Mouse (Mus musculus): ENCODE measurements around the gene Bex3. TPM values are rescaled to one million over a fixed set of nuclear protein-coding genes. Genes with fewer than 3 reads are reported as not detected.
"Not testable (repeated sequence)": the region's sequence is repeated elsewhere in the genome, so short reads cannot be mapped to it uniquely, and the experiment has no call there.

The Bex3 gene
- polyA plus RNA-seq (2012; rRNA removed), result 584 and 646 TPM in 2 replicates

- DNase-seq (ENCODE audit: extremely low spot score in 1 of 2, low spot score in 1 of 2), result peak; percentile 4 to 51
These were observed at the start of gene Bex3 for GRCm38 (mm10) chrX:136269743-136270392. Gene Bex3, plus strand, starts transcription at chrX:136270253.

DNA sequence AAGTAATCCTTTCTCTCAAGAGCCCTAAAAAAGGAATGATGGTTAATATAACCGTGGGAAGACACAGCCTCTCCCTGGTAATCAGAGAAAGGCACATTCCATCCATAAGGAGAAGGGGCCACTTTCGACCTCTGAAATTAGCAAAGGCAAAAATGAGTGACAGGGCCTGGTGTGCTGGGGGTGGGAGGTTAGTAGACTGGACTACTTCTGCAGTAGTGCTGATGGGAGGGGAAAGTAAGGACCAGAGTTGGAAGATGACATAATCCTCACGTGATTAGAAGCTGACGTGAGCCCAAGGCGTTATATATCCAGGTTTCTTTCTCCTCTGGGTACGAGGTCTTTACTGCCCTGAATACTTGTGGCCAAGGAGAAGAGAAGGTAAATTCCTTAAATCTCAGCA lies 46.3 kb upstream of the Bex3 start:
- no peak for DNase-seq (ENCODE audit: extremely low spot score in 1 of 2, low spot score in 1 of 2)

DNA sequence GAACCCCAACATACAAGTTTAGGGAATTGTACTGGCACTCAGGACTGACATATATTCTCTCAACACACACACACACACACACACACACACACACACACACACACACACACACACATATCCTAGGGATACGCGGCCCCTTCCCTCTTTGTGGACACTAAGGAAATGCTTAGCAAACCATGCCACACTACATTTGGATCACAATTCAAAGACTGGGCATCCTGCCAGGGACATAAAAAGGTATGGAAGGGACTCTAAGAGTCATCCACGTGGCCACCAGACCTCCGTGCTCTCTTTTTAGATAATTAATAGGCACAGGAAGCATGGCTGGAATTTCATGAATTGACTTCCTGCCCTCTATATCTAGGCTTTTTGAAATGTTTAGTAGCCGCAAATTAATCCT lies 42.3 kb upstream of the Bex3 start:
- no peak for DNase-seq (ENCODE audit: extremely low spot score in 1 of 2, low spot score in 1 of 2)

DNA sequence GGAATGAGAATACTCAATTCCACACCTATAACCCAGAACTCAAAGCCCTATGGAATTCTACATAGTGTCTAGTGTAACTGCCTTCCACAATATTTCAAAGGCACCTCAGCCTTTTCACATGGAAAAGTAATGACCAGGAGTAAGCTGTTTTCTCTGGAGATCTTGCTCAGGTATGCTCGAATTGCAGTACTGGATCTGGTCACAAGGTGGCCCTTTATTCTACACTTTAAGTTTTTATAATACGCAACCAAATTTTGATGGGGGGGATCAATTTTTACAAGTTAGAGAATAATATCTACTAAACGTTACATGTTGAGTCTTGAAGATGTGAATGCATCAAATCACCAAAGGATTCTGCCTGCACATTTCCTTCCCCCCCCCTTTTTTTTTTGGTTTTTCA lies 31.9 kb upstream of the Bex3 start:
- DNase-seq (ENCODE audit: extremely low spot score in 1 of 2, low spot score in 1 of 2), result peak in 1 of 2 experiments; percentile 69

- no peak for DNase-seq (ENCODE audit: extremely low spot score in 1 of 2, low spot score in 1 of 2)
These were observed 26.9 kb upstream of the Bex3 start for GRCm38 (mm10) chrX:136243181-136243580.

GRCm38 (mm10) chrX:136244574-136245229 lies 25.4 kb upstream of the Bex3 start, which contains the start of gene Tceal9:
Gene Tceal9, plus strand, starts transcription at chrX:136245079.
- DNase-seq (ENCODE audit: extremely low spot score in 1 of 2, low spot score in 1 of 2), result peak; percentile 40 to 74

DNA sequence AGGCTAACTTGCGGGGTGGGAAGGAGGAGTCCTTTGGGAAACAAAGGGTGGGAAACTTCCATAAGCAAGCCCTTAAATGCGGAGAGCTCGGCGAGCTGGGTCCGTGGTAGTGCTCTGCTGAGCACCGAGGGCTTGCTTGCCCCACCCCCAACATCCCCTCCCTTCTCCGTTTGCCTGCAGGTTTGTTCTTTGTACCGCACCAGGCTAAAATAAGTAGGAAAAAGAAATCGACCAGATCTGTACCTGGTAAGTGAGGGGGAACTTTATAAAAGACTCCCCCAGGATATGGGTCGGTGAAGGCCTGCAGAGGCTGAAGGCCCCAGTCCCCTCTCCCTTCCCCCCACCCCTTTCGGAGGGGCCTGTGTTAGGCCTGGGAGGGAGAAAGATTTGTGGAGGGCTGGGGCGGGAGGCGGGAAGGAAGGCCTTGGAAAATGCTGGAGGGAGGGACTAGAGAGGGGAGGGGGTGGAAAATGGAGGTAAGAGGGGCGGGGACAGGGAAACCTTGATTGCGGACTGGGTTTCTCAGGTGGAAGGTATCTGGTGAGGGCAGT lies 24.5 kb upstream of the Bex3 start:
- DNase-seq (ENCODE audit: extremely low spot score in 1 of 2, low spot score in 1 of 2), result no peak

DNA sequence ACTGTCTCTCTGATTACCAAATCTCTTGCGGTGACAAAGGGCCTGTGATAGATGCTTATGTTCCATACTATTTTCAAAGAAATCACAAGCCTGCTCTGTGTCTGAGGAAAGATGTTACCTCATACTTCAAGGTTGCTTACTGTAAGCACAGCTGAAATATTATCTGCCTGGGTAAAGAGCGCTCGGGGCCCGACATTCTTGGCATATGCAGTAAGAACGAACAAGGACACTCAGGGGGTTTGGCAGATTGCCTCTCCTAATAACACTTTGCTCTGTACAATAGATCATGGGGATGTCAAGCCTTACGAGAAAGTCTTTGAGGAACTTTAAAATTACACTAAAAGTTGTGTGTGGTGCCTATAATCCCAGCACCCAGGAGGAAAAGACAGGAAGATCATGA lies 21.2 kb upstream of the Bex3 start:
- no peak for DNase-seq (ENCODE audit: extremely low spot score in 1 of 2, low spot score in 1 of 2)

DNA sequence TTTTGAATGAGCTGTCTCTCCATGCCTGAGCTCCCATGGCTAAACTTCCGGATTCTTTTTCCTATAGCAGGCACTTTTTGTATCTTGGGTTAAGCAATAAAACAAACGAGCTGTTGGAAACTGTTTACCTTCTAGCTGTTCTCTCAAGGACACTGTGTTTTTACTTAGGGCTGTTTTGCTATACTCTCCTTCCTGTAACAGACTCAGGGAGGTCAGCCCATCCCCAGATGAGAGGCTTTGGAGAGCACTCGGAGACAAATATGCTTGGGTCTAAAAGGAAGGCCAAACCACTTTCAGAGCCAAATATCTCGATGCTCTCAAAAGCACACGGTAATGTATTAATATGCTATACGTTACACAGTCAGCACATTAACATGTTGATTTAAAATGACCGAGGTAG lies 20.4 kb upstream of the Bex3 start:
- DNase-seq (ENCODE audit: extremely low spot score in 1 of 2, low spot score in 1 of 2), result no peak

GRCm38 (mm10) chrX:136252023-136252729 lies 17.9 kb upstream of the Bex3 start:
- no peak for DNase-seq (ENCODE audit: extremely low spot score in 1 of 2, low spot score in 1 of 2)

GRCm38 (mm10) chrX:136267720-136268119 lies 2.3 kb upstream of the Bex3 start:
- no peak for DNase-seq (ENCODE audit: extremely low spot score in 1 of 2, low spot score in 1 of 2)

- no peak for DNase-seq (ENCODE audit: extremely low spot score in 1 of 2, low spot score in 1 of 2)
These were observed 1.9 kb upstream of the Bex3 start for GRCm38 (mm10) chrX:136268173-136268572.

DNA sequence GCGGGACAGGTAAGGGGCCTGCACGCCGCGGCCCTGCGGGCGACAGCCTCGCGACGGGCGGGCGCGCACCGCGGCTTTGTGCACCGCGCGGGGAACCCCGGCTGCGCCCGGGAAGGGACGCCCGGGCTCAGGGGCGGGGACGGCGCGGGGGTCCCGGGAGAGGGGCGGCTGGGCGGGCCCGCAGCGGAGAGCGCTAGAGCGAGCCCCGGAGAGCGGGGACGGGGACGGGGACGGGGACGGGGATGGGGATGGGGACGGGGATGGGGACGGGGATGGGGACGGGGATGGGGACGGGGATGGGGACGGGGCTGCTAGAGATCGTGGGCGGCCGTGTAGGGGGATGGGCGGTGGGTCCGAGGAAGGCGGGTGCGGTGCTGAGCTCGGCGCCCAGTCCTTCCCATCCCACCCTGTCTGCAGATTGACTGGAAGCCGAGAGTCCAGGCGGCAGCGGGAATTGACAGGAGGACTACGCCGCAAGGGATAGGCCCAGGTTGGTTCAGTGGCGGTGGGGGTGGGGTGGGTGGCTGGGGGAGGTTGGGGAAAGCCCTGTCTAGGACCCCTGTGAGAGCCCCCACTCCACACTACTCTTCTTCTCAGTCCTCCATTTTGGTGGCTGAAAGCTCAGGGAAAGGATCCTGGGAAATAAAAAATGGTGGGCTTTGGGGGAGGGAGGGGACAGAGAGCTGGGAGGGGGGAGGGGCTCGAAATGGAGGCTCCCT lies 499 bp downstream of the Bex3 start:
- DNase-seq (ENCODE audit: extremely low spot score in 1 of 2, low spot score in 1 of 2), result not testable (repeated sequence)

GRCm38 (mm10) chrX:136274542-136274941 lies 4.5 kb downstream of the Bex3 start:
- no peak for DNase-seq (ENCODE audit: extremely low spot score in 1 of 2, low spot score in 1 of 2)

- DNase-seq (ENCODE audit: extremely low spot score in 1 of 2, low spot score in 1 of 2), result no peak
These were observed 5.3 kb downstream of the Bex3 start for GRCm38 (mm10) chrX:136275386-136275785.

DNA sequence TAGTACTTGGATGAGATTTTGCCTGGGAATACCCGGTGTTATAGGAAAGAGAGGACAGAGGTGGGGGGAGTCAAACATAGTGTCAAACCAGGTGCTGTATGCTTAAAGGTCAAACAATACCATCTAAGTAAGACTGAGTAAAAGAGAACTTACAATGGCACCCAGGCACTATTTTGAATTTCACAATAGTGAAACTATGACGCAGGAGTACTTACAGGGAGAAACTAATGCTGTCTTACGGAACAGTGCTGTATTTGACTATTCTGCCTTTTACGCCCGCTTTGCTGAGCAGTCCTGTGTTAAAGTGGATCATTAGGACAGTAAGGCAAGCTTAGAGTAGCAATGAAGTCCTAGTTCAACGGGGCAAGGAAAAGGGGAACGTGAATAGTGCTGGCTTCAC lies 7.5 kb downstream of the Bex3 start:
- DNase-seq (ENCODE audit: extremely low spot score in 1 of 2, low spot score in 1 of 2), result no peak

DNA sequence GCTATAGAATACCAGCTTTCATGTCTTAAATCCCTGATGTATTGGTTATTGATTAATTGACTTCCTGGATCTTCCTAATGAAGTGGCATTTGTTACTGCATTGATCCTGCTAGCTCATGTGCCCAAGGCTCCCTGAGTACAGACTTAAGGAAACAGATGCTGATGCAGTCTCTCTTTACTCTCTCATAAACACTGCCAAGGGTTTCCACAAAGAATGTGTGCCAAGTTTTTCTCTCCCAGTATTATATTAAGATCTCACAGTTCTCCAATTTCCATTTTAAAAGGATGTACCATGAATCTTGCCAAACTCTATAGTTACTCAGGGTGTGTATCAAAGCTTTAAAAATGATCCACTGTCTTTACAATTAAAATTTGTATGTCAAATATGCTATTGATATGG lies 8.3 kb downstream of the Bex3 start:
- DNase-seq (ENCODE audit: extremely low spot score in 1 of 2, low spot score in 1 of 2), result peak in 1 of 2 experiments; percentile 23

- DNase-seq (ENCODE audit: extremely low spot score in 1 of 2, low spot score in 1 of 2), result peak; percentile 17 to 30
These were observed 9.4 kb downstream of the Bex3 start for GRCm38 (mm10) chrX:136279410-136279809.

DNA sequence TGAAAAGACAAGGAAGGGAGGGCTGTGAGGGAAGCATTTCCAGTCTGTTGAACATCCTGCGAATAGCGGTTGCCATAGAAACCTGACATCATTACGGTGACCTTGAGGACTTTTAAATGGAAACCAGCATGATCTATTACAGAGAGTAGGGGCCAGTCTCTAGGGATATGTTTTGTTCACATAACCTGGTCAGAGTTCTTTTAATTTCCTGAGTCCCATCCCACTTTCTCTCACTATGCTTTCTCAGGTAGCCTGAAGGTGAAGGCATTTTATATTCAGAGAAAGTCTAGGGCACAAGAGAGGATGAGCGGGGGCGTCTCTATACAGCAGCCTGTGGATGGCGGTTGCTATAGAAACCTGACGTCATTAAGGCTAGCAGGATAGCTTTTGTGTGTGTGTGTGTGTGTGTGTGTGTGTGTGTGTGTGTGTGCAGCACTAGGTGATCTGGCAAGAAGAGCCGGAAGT lies 20.8 kb downstream of the Bex3 start:
- DNase-seq (ENCODE audit: extremely low spot score in 1 of 2, low spot score in 1 of 2), result peak; percentile 47 to 74

DNA sequence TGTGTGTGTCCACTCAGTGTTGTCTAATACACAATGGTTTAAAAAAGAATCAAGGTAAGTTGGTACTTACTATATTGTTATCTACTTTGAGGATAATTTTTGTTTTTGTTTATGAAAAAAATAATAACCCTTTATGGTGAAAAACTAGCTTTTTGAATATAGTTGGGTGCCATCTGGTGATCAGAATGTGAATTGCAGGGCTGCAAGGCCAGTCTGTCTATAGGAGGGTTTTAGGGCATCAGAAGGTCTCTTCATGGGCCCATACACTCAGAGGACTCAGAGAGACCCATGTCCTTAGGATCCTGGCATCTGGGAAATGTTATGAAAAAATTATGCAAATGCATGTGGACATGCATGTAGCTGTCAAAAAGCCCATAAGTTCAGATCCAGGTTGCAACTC lies 34.2 kb downstream of the Bex3 start:
- DNase-seq (ENCODE audit: extremely low spot score in 1 of 2, low spot score in 1 of 2), result peak in 1 of 2 experiments; percentile 69

GRCm38 (mm10) chrX:136306196-136306595 lies 36.1 kb downstream of the Bex3 start:
- DNase-seq (ENCODE audit: extremely low spot score in 1 of 2, low spot score in 1 of 2), result no peak
